Mouse (Mus musculus) ES-E14 (cell line): ENCODE data around the gene Gpr137. TPM values are rescaled to one million over a fixed set of nuclear protein-coding genes. Genes with fewer than 3 reads are reported as not detected.
A peak's percentile ranks its signal among the peaks of the same experiment; 100 is the strongest.

Experiments used
- DNase-seq: peaks from one replicate; pipeline ENCODE4 v3.0.0-alpha.2; 2013; ENCODE audit warnings: low read depth, low spot score
- H3K27ac ChIP-seq: 2 replicates; pipeline ENCODE4 v1.5.1; 2012; ENCODE audit warnings: low read depth, mild to moderate bottlenecking, low read length, moderate library complexity, mixed read lengths; ENCODE audit not compliant: poor library complexity, insufficient read depth, severe bottlenecking
- H3K36me3 ChIP-seq: 2 replicates; pipeline ENCODE4 v1.6.1; 2012; ENCODE audit warnings: mild to moderate bottlenecking, low read length, moderate library complexity, mixed read lengths; ENCODE audit not compliant: control insufficient read depth, poor library complexity, insufficient read depth, severe bottlenecking
- H3K4me1 ChIP-seq, 2 experiments: fragments of 150-350 bp in 1 of 2; sonication (generic) in 1 of 2; 2 replicates each; pipeline ENCODE4 v1.6.1; 2012; ENCODE audit warnings: low read length in 2 of 2, mild to moderate bottlenecking in 1 of 2, mixed read lengths in 1 of 2; ENCODE audit not compliant: control insufficient read depth in 2 of 2, insufficient read depth in 2 of 2, poor library complexity in 1 of 2
- H3K4me3 ChIP-seq, 2 experiments: fragments of 150-350 bp in 1 of 2; sonication (generic) in 1 of 2; 2 replicates each; pipeline ENCODE4 v1.5.1; 2012; ENCODE audit warnings: low read length in 2 of 2, low read depth in 1 of 2, mild to moderate bottlenecking in 1 of 2, mixed read lengths in 1 of 2; ENCODE audit not compliant: insufficient read depth in 1 of 2, poor library complexity in 1 of 2, severe bottlenecking in 1 of 2
- H3K9ac ChIP-seq: 2 replicates; pipeline ENCODE4 v1.6.1; 2012; ENCODE audit warnings: low read depth, mild to moderate bottlenecking, low read length, mixed read lengths; ENCODE audit not compliant: poor library complexity, insufficient read depth, severe bottlenecking
- H3K9me3 ChIP-seq: fragments of 150-350 bp; sonication (generic); 2 replicates; pipeline ENCODE4 v1.6.1; 2012; ENCODE audit warnings: low read depth, mild to moderate bottlenecking, low read length; ENCODE audit not compliant: control insufficient read depth, insufficient read depth
- CHD2 ChIP-seq: IDR thresholded peaks from 2 replicates; pipeline ENCODE4 v1.6.1; 2014; ENCODE audit warnings: mild to moderate bottlenecking, low read depth, low read length, inconsistent platforms
- HCFC1 ChIP-seq: IDR thresholded peaks from 2 replicates; pipeline ENCODE4 v1.6.1; 2012; ENCODE audit warnings: low read length, inconsistent platforms, borderline replicate concordance; ENCODE audit not compliant: insufficient read depth
- MAFK ChIP-seq: IDR thresholded peaks from 2 replicates; pipeline ENCODE4 v1.6.1; 2014; ENCODE audit warnings: mild to moderate bottlenecking, low read depth, low read length, inconsistent platforms; ENCODE audit not compliant: insufficient read depth
- ZC3H11A ChIP-seq: IDR thresholded peaks from 2 replicates; pipeline ENCODE4 v1.6.1; 2012; ENCODE audit warnings: low read depth, mild to moderate bottlenecking, inconsistent platforms, low read length, borderline replicate concordance
- ZNF384 ChIP-seq: IDR thresholded peaks from 2 replicates; pipeline ENCODE4 v1.6.1; 2012; ENCODE audit warnings: low read depth, low read length, inconsistent platforms
- in situ Hi-C, 2 experiments: fragments of 600-800 bp; cut with MboI; formaldehyde crosslinking; loops; one replicate each; pipeline ENCODE4 v1.15.1; 2025; ENCODE audit warnings: low sequenced_read_pairs in 2 of 2, inconsistent platforms in 1 of 2; ENCODE audit not compliant: unreplicated experiment in 2 of 2
- total RNA-seq: library from RNA; depleted of rRNA; stranded (reverse); fragments of 300-350 nt; gene quantifications from 2 replicates; pipeline ENCODE4 v1.2.3, GENCODE M21; 2012

The Gpr137 gene
- total RNA-seq, 1 experiment = 23.7 TPM

GRCm38 (mm10) chr19:6981465-6981864 is 39.2 kb upstream of the Gpr137 start:
- Histone ChIP-seq H3K27ac (no peak overlapping the region), H3K9me3 (no peaks in the 10 kb centered on the region), H3K4me3 (peak overlapping the region in 1 of 2 experiments; percentile 80; a peak in 1 of 4 replicates), H3K9ac (no peak overlapping the region), H3K4me1 (peaks cover 3 to 17% of the 10 kb centered on the region in 2 experiments; a peak in 3 of 4 replicates), H3K36me3 (peaks cover 39% of the 10 kb centered on the region)
- TF ChIP-seq ZNF384 (no peak), ZC3H11A (no peak), CHD2 (no peak), HCFC1 (no peak), MAFK (no peak)
- DNase-seq = no peak
- in situ Hi-C loops = no loop called here

- Histone ChIP-seq H3K4me3 (peak within 1 kb of the TSS; percentile 80 to 93), H3K4me1 (peaks cover 3 to 15% of the 10 kb centered on the region in 2 experiments; a peak in 3 of 4 replicates), H3K9ac (peak within 1 kb of the TSS; percentile 97), H3K36me3 (peaks cover 42% of the 10 kb centered on the region), H3K9me3 (no peaks in the 10 kb centered on the region), H3K27ac (peak within 1 kb of the TSS; percentile 90)
- in situ Hi-C loops = no loop called here
- DNase-seq = peak; percentile 98
- TF ChIP-seq MAFK (no peak), CHD2 (0 out of 2 replicates have a peak, but pooled peaks have one; percentile 33), ZNF384 (no peak), HCFC1 (no peak), ZC3H11A (no peak)
These were observed 38.3 kb upstream of the Gpr137 start, which contains the start of gene Fkbp2 for GRCm38 (mm10) chr19:6980381-6981093. Gene Fkbp2 (minus strand): TSS chr19:6980501.

DNA sequence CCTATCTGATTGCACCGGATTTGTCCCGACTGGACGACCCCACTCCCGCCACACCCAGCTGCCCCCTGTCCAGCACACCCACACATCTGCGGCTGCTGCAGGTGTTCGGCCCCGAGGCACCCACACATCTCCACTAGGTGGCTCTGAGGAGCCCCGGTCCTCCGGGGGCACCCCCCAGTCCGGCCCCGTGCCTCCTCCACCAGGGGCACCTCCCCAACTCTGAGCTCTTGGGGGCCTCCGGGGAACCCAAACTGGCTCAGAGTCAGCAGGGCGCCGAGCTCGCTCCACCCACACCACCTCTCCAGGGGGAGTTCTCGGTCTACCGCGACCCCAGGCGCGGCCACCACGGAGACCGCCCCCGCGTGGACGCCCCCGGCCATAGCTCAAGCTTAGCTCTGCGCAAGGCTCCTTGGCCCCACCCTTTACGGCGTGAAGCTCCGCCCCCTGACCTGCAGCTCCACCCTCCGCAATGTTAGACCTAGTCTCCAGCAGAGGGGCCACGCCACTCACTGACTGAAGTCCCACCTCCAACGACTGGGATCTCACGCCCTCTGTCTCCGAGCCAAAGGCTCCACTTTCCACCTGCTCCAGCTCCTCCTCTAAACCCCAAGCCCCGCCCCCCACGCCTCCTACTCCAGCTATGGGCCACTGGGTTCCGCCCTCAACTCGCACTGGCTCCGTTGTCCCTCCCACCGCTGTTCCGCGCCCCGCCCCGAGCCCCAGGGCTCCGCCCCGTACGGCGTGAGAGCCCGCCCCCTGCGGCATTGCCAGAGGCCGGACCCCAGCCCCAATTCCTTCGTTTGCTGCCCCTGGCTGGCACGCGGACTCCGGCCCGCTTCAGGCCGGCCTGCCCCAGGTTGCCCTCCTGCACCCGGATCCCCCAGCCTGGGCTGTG is 37.5 kb upstream of the Gpr137 start:
- Histone ChIP-seq H3K36me3 (peaks cover 39% of the 10 kb centered on the region), H3K9me3 (no peaks in the 10 kb centered on the region), H3K4me1 (peaks cover 3 to 13% of the 10 kb centered on the region in 2 experiments; a peak in 3 of 4 replicates), H3K27ac (peak overlapping the region; percentile 90), H3K4me3 (peak overlapping the region; percentile 80 to 93), H3K9ac (peak overlapping the region; percentile 97)
- peak; percentile 100 for DNase-seq
- in situ Hi-C loops = no loop called here
- TF ChIP-seq MAFK = no peak
- no peak for TF ChIP-seq ZNF384
- TF ChIP-seq HCFC1 = no peak
- no peak for TF ChIP-seq ZC3H11A

DNA sequence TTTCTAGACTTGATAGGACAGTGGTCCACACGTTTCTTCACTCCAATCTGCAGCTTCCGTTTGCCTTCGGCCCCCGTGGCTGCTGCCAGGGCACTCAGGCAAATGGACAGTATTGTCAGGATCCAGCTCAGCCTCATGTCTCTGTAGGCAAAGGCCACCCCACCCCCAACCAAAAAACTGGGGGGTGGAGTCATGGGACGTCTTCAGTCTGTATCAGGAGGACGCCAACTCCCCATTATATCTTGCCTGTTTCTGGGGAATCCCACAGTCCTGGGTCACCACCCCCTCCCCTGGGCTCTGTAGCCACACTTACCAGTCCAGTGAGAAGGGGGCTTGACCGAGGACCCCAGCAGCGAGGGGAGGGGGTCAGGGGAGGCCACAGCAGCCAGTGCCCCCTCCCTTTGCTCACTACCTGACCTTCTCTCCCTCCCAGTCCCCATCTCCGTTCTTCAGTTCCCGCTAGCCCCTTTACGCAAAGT is 36.8 kb upstream of the Gpr137 start:
- TF ChIP-seq CHD2 = no peak
- no peak for TF ChIP-seq HCFC1
- TF ChIP-seq ZC3H11A = no peak
- TF ChIP-seq ZNF384 = no peak
- no peak for TF ChIP-seq MAFK
- Histone ChIP-seq H3K36me3 (peaks cover 35% of the 10 kb centered on the region), H3K27ac (peak overlapping the region; percentile 35), H3K4me3 (peak overlapping the region; percentile 80 to 93), H3K9me3 (no peaks in the 10 kb centered on the region), H3K9ac (peak overlapping the region; percentile 72), H3K4me1 (peaks cover 3 to 13% of the 10 kb centered on the region in 2 experiments; a peak in 3 of 4 replicates)
- in situ Hi-C loops = no loop called here
- DNase-seq = no peak
